Mouse (Mus musculus): ENCODE data around the gene Samd14. TPM values are rescaled to one million over a fixed set of nuclear protein-coding genes. Genes with fewer than 3 reads are reported as not detected.
"Not testable (repeated sequence)": the region's sequence is repeated elsewhere in the genome, so short reads cannot be mapped to it uniquely, and the experiment has no call there.

The Samd14 gene
- total RNA-seq (2021): 10 to 100 TPM; 30.8 to 31.1 TPM

- intact Hi-C loops (cut with DNase I): no loop called here
- peak; percentile 51 to 75 for DNase-seq (ENCODE audit: low spot score in 2 of 2)
Measured at GRCm38 (mm10) chr11:95009629-95010014, at the start of gene Samd14. Samd14 (plus strand) TSS chr11:95009879.

- DNase-seq (ENCODE audit: low spot score in 2 of 2): no peak
- intact Hi-C loops (cut with DNase I): loop anchor here (10.0 kb wide), 1 partner anchor 228 kb away; no protein-coding TSS in a partner anchor
Measured at GRCm38 (mm10) chr11:94962534-94963101, 47.1 kb upstream of the Samd14 start.

- DNase-seq (ENCODE audit: low spot score in 2 of 2): no peak
- intact Hi-C loops (cut with DNase I): loop anchor here (10.0 kb wide), 1 partner anchor 233 kb away; no protein-coding TSS in a partner anchor
Measured at GRCm38 (mm10) chr11:94967419-94967818, 42.3 kb upstream of the Samd14 start, which contains the start of gene Hils1. Hils1 (plus strand) TSS chr11:94967593.

- intact Hi-C loops (cut with DNase I): loop anchor here (10.0 kb wide), 1 partner anchor 233 kb away; no protein-coding TSS in a partner anchor
- DNase-seq (ENCODE audit: low spot score in 2 of 2): no peak
Measured at GRCm38 (mm10) chr11:94968187-94968586, 41.5 kb upstream of the Samd14 start.

- intact Hi-C loops (cut with DNase I): loop anchor here (1.0 to 10.0 kb wide), 2 partner anchors 30 to 235 kb away; no protein-coding TSS in a partner anchor
- not testable (repeated sequence) for DNase-seq (ENCODE audit: low spot score in 2 of 2)
Measured at GRCm38 (mm10) chr11:94969709-94970108, 40.0 kb upstream of the Samd14 start.

GRCm38 (mm10) chr11:94970210-94970943 is 39.3 kb upstream of the Samd14 start:
- DNase-seq (ENCODE audit: low spot score in 2 of 2): peak; percentile 84 to 89
- intact Hi-C loops (cut with DNase I): loop anchor here (1.0 kb wide), 1 partner anchor 31 kb away; no protein-coding TSS in a partner anchor

GRCm38 (mm10) chr11:94971895-94972615 is 37.6 kb upstream of the Samd14 start:
- intact Hi-C loops (cut with DNase I): no loop called here

GRCm38 (mm10) chr11:94972887-94973286 is 36.8 kb upstream of the Samd14 start:
- intact Hi-C loops (cut with DNase I): no loop called here
- DNase-seq (ENCODE audit: low spot score in 2 of 2): no peak

More at GRCm38 (mm10) chr11:94971895-94972615, 37.6 kb upstream of the Samd14 start:
- no peak for DNase-seq (ENCODE audit: low spot score in 2 of 2)

- intact Hi-C loops (cut with DNase I): no loop called here
- DNase-seq (ENCODE audit: low spot score in 2 of 2): no peak
Measured at GRCm38 (mm10) chr11:94973313-94973712, 36.4 kb upstream of the Samd14 start.

- no peak for DNase-seq (ENCODE audit: low spot score in 2 of 2)
- intact Hi-C loops (cut with DNase I): loop anchor here (5.0 kb wide), 1 partner anchor 67 kb away; the partner anchor contains the start of gene Pdk2
Measured at GRCm38 (mm10) chr11:94974951-94975350, 34.7 kb upstream of the Samd14 start.

GRCm38 (mm10) chr11:94976199-94976598 is 33.5 kb upstream of the Samd14 start, which contains the start of gene Sgca:
Sgca (minus strand) TSS chr11:94976327.
- no peak for DNase-seq (ENCODE audit: low spot score in 2 of 2)
- intact Hi-C loops (cut with DNase I): loop anchor here (5.0 kb wide), 1 partner anchor 66 kb away; the partner anchor contains the start of gene Pdk2

GRCm38 (mm10) chr11:94978178-94978915 is 31.3 kb upstream of the Samd14 start:
- no peak for DNase-seq (ENCODE audit: low spot score in 2 of 2)
- intact Hi-C loops (cut with DNase I): loop anchor here (2.0 to 5.0 kb wide), 2 partner anchors 22 to 64 kb away; partner anchors contain the start of gene Pdk2

GRCm38 (mm10) chr11:94978947-94979346 is 30.7 kb upstream of the Samd14 start:
- intact Hi-C loops (cut with DNase I): loop anchor here (1.0 to 5.0 kb wide), 3 partner anchors 10 to 63 kb away; partner anchors contain the start of gene Pdk2
- DNase-seq (ENCODE audit: low spot score in 2 of 2): peak; percentile 95 to 99

- DNase-seq (ENCODE audit: low spot score in 2 of 2): no peak
- intact Hi-C loops (cut with DNase I): loop anchor here (1.0 to 5.0 kb wide), 3 partner anchors 10 to 63 kb away; partner anchors contain the start of gene Pdk2
Measured at GRCm38 (mm10) chr11:94979462-94980179, 30.1 kb upstream of the Samd14 start.

GRCm38 (mm10) chr11:94985140-94985539 is 24.5 kb upstream of the Samd14 start:
- no peak for DNase-seq (ENCODE audit: low spot score in 2 of 2)
- intact Hi-C loops (cut with DNase I): no loop called here

- intact Hi-C loops (cut with DNase I): no loop called here
- no peak for DNase-seq (ENCODE audit: low spot score in 2 of 2)
Measured at GRCm38 (mm10) chr11:94985822-94986221, 23.9 kb upstream of the Samd14 start.

GRCm38 (mm10) chr11:94986435-94986834 is 23.2 kb upstream of the Samd14 start:
- no peak for DNase-seq (ENCODE audit: low spot score in 2 of 2)
- intact Hi-C loops (cut with DNase I): no loop called here

GRCm38 (mm10) chr11:94987341-94987740 is 22.3 kb upstream of the Samd14 start:
- DNase-seq (ENCODE audit: low spot score in 2 of 2): no peak
- intact Hi-C loops (cut with DNase I): no loop called here

Data from left cerebral cortex, postnatal 25 days (tissue).